Mouse (Mus musculus) frontal cortex, postnatal 36 days (tissue): ENCODE results near the gene Klhdc8b.

Experiments used
- DNase-seq, 2 experiments: peaks; one replicate each; pipeline ENCODE4 v3.0.0; 2022; ENCODE audit warnings: low spot score in 2 of 2

Gene Klhdc8b

GRCm38 (mm10) chr9:108481520-108482210, 20.3 kb upstream of the Klhdc8b start:
- no peak for DNase-seq

- no peak for DNase-seq
Observed at GRCm38 (mm10) chr9:108480813-108481519, 19.6 kb upstream of the Klhdc8b start.

GRCm38 (mm10) chr9:108479721-108480351, 18.5 kb upstream of the Klhdc8b start, which contains the start of gene Lamb2:
TSS of gene Lamb2 (plus strand) at chr9:108479736.
- no peak for DNase-seq

GRCm38 (mm10) chr9:108479241-108479640, 17.9 kb upstream of the Klhdc8b start:
- DNase-seq, result no peak

- peak; percentile 17 to 29 for DNase-seq
Observed at GRCm38 (mm10) chr9:108478638-108479156, 17.3 kb upstream of the Klhdc8b start.

GRCm38 (mm10) chr9:108474528-108474927, 13.1 kb upstream of the Klhdc8b start:
- DNase-seq, result no peak

- no peak for DNase-seq
Observed at GRCm38 (mm10) chr9:108469845-108470244, 8.5 kb upstream of the Klhdc8b start.

GRCm38 (mm10) chr9:108469430-108469829, 8.0 kb upstream of the Klhdc8b start:
- no peak for DNase-seq

- DNase-seq, result no peak
Observed at GRCm38 (mm10) chr9:108466219-108466618, 4.8 kb upstream of the Klhdc8b start.

GRCm38 (mm10) chr9:108463713-108464112, 2.3 kb upstream of the Klhdc8b start:
- DNase-seq, result no peak

GRCm38 (mm10) chr9:108462192-108462591, 811 bp upstream of the Klhdc8b start:
- DNase-seq, result no peak

GRCm38 (mm10) chr9:108461675-108462074, 294 bp upstream of the Klhdc8b start:
- no peak for DNase-seq

- DNase-seq, result peak; percentile 88 to 89
Observed at GRCm38 (mm10) chr9:108460319-108461178, 832 bp downstream of the Klhdc8b start, which contains the start of gene Ccdc71. TSS of gene Ccdc71 (plus strand) at chr9:108460527.

- DNase-seq, result no peak
Observed at GRCm38 (mm10) chr9:108459939-108460318, 1.5 kb downstream of the Klhdc8b start.

- DNase-seq, result no peak
Observed at GRCm38 (mm10) chr9:108456953-108457352, 4.4 kb downstream of the Klhdc8b start.

- DNase-seq, result no peak
Observed at GRCm38 (mm10) chr9:108455747-108456571, 5.4 kb downstream of the Klhdc8b start.

GRCm38 (mm10) chr9:108454429-108454828, 7.0 kb downstream of the Klhdc8b start:
- no peak for DNase-seq

GRCm38 (mm10) chr9:108453458-108453857, 7.9 kb downstream of the Klhdc8b start:
- DNase-seq, result peak in 1 of 2 experiments; percentile 33

- no peak for DNase-seq
Observed at GRCm38 (mm10) chr9:108452911-108453310, 8.5 kb downstream of the Klhdc8b start.

- peak; percentile 87 to 89 for DNase-seq
Observed at GRCm38 (mm10) chr9:108452291-108452906, 9.0 kb downstream of the Klhdc8b start.
